Mouse (Mus musculus) layer of hippocampus, adult 18-20 months (tissue): Measurements from ENCODE around the gene Rasip1. TPM values are rescaled to one million over a fixed set of nuclear protein-coding genes. Genes with fewer than 3 reads are reported as not detected.

Experiments
- DNase-seq, 2 experiments: peaks; one replicate each; pipeline ENCODE4 v3.0.0; 2022; ENCODE audit warnings: low spot score in 2 of 2
- long read RNA-seq: library from polyadenylated mRNA; stranded (forward); transcript quantifications from one replicate; pipeline ENCODE4 v2.0.0, GENCODE M21; 2021
- total RNA-seq, 2 experiments: library from RNA; stranded (reverse); gene quantifications; 2 replicates each; pipeline ENCODE4 v1.2.3; 2021

Rasip1 gene
- total RNA-seq, result 1 to 10 TPM; 6.0 to 6.3 TPM
- long read RNA-seq, transcript Rasip1-201 (12 exons, 3,202 nt), result major isoform, 14 of 22 reads
- long read RNA-seq, partial matches to known transcripts, result 7 of 22 reads
- long read RNA-seq, other reads (novel, unspliced or antisense), result 1 of 22 reads

GRCm38 (mm10) chr7:45627261-45627660 is at the start of gene Rasip1:
Gene Rasip1, plus strand, starts transcription at chr7:45627488.
- no peak for DNase-seq

GRCm38 (mm10) chr7:45585923-45586322 is 41.4 kb upstream of the Rasip1 start:
- DNase-seq, result no peak

- no peak for DNase-seq
Observed at GRCm38 (mm10) chr7:45587631-45588592, 39.4 kb upstream of the Rasip1 start.

GRCm38 (mm10) chr7:45589173-45589572 is 38.1 kb upstream of the Rasip1 start:
- peak; percentile 96 to 98 for DNase-seq

GRCm38 (mm10) chr7:45589898-45590297 is 37.4 kb upstream of the Rasip1 start:
- DNase-seq, result no peak

- no peak for DNase-seq
Observed at GRCm38 (mm10) chr7:45590874-45591273, 36.4 kb upstream of the Rasip1 start.

- DNase-seq, result no peak
Observed at GRCm38 (mm10) chr7:45591880-45592279, 35.4 kb upstream of the Rasip1 start.

- DNase-seq, result peak; percentile 55 to 84
Observed at GRCm38 (mm10) chr7:45593118-45593815, 34.0 kb upstream of the Rasip1 start.

- DNase-seq, result no peak
Observed at GRCm38 (mm10) chr7:45595176-45595575, 32.1 kb upstream of the Rasip1 start.

GRCm38 (mm10) chr7:45596107-45596506 is 31.2 kb upstream of the Rasip1 start:
- DNase-seq, result no peak

- DNase-seq, result no peak
Observed at GRCm38 (mm10) chr7:45597013-45597412, 30.3 kb upstream of the Rasip1 start.

GRCm38 (mm10) chr7:45597527-45597926 is 29.8 kb upstream of the Rasip1 start:
- no peak for DNase-seq

GRCm38 (mm10) chr7:45598960-45599879 is 28.1 kb upstream of the Rasip1 start:
- DNase-seq, result no peak

GRCm38 (mm10) chr7:45605704-45606289 is 21.5 kb upstream of the Rasip1 start:
- no peak for DNase-seq

GRCm38 (mm10) chr7:45609511-45609910 is 17.8 kb upstream of the Rasip1 start:
- DNase-seq, result no peak

GRCm38 (mm10) chr7:45616277-45616676 is 11.0 kb upstream of the Rasip1 start:
- DNase-seq, result no peak

- DNase-seq, result no peak
Observed at GRCm38 (mm10) chr7:45617042-45617695, 10.1 kb upstream of the Rasip1 start, which contains the start of gene Fut1. Gene Fut1, plus strand, starts transcription at chr7:45617289.

GRCm38 (mm10) chr7:45618316-45618715 is 9.0 kb upstream of the Rasip1 start:
- DNase-seq, result no peak

- no peak for DNase-seq
Observed at GRCm38 (mm10) chr7:45619592-45619991, 7.7 kb upstream of the Rasip1 start.

- no peak for DNase-seq
Observed at GRCm38 (mm10) chr7:45621443-45621842, 5.8 kb upstream of the Rasip1 start, which contains the start of gene Izumo1. Gene Izumo1, plus strand, starts transcription at chr7:45621811.
